Comparison of ENCODE assay signal across 8 mouse cellular contexts in genomic region chr16:22857431-22858113, GRCm38 (mm10). TPM values are rescaled to one million over a fixed set of nuclear protein-coding genes. Genes with fewer than 3 reads are reported as not detected.
DNase-seq lines count a peak whose midpoint lies in the region; ATAC-seq and TF ChIP-seq lines count a peak whose summit lies in the region.

Gene Tbccd1, minus strand, starts transcription at chr16:22857669.
Gene Dnajb11, plus strand, starts transcription at chr16:22857845.

- H3ac ChIP-seq in C2C12 (ENCODE audit: control insufficient read depth, insufficient read length, low read depth) = peak within 1 kb of the TSS; percentile 98
- H3ac ChIP-seq in myocyte (ENCODE audit: control insufficient read depth, insufficient read length) = peak within 1 kb of the TSS; percentile 57

- no peaks in the 10 kb centered on the region for H3K9me3 ChIP-seq in erythroblast, embryonic 14.5 days (ENCODE audit: control insufficient read depth, low read length)
- no peaks in the 10 kb centered on the region for H3K9me3 ChIP-seq in heart, embryonic 11.5 days (replicated peaks; ENCODE audit: control insufficient read depth, low read length)
- no peaks in the 10 kb centered on the region for H3K9me3 ChIP-seq in kidney, embryonic 16.5 days (ENCODE audit: low read length)

- H3K27me3 ChIP-seq in C2C12 (ENCODE audit: control insufficient read depth, insufficient read depth, insufficient read length) (no peaks in the 10 kb centered on the region), myocyte (ENCODE audit: control insufficient read depth, insufficient read depth, insufficient read length) (no peaks in the 10 kb centered on the region)
- no peaks in the 10 kb centered on the region for H3K27me3 ChIP-seq in erythroblast, embryonic 14.5 days (ENCODE audit: control insufficient read depth)
- no peaks in the 10 kb centered on the region for H3K27me3 ChIP-seq in heart, embryonic 11.5 days (ENCODE audit: control insufficient read depth, insufficient read depth, low read length)
- no peaks in the 10 kb centered on the region for H3K27me3 ChIP-seq in kidney, embryonic 16.5 days (ENCODE audit: insufficient read depth, low read length)
- no peaks in the 10 kb centered on the region for H3K27me3 ChIP-seq in liver, adult 2 months (ENCODE audit: control insufficient read depth, insufficient read depth, low read length)
- no peaks in the 10 kb centered on the region for H3K27me3 ChIP-seq in splenic B cell, adult 2 months (ENCODE audit: control insufficient read depth, insufficient read depth, low read length, poor library complexity, severe bottlenecking)

- peaks cover 63% of the 10 kb centered on the region for H3K4me1 ChIP-seq in erythroblast, embryonic 14.5 days (ENCODE audit: control insufficient read depth)
- peaks cover 7% of the 10 kb centered on the region for H3K4me1 ChIP-seq in heart, embryonic 11.5 days (ENCODE audit: control insufficient read depth, insufficient read depth, low read length)
- peaks cover 12% of the 10 kb centered on the region for H3K4me1 ChIP-seq in kidney, embryonic 16.5 days (ENCODE audit: insufficient read depth, low read length)
- H3K4me1 ChIP-seq in liver, adult 2 months (ENCODE audit: control insufficient read depth, insufficient read depth, low read length) = peaks cover 8% of the 10 kb centered on the region

- H3K36me3 ChIP-seq in C2C12 (ENCODE audit: control insufficient read depth, insufficient read depth) (no peaks in the 10 kb centered on the region), myocyte (ENCODE audit: control insufficient read depth, insufficient read depth) (peaks cover under 1% of the 10 kb centered on the region)
- H3K36me3 ChIP-seq in erythroblast, embryonic 14.5 days (ENCODE audit: control insufficient read depth) = peaks cover 62% of the 10 kb centered on the region
- peaks cover 3% of the 10 kb centered on the region; the same call in 1 of the 2 replicates for H3K36me3 ChIP-seq in heart, embryonic 11.5 days (ENCODE audit: control insufficient read depth, insufficient read depth, low read length)
- peaks cover 2% of the 10 kb centered on the region for H3K36me3 ChIP-seq in kidney, embryonic 16.5 days (ENCODE audit: insufficient read depth, low read length)
- peaks cover 13% of the 10 kb centered on the region for H3K36me3 ChIP-seq in liver, adult 2 months (ENCODE audit: control insufficient read depth, insufficient read depth, low read length)
- no peaks in the 10 kb centered on the region for H3K36me3 ChIP-seq in splenic B cell, adult 2 months (ENCODE audit: control insufficient read depth, insufficient read depth, low read length, poor library complexity, severe bottlenecking)

- H3K79me2 ChIP-seq in C2C12 (ENCODE audit: control insufficient read depth, insufficient read depth) (peaks cover 71% of the 10 kb centered on the region), myocyte (ENCODE audit: control insufficient read depth, insufficient read depth) (peaks cover 43% of the 10 kb centered on the region)
- peaks cover 24% of the 10 kb centered on the region for H3K79me2 ChIP-seq in liver, adult 2 months (ENCODE audit: control insufficient read depth, insufficient read depth, low read length)

- H3K4me3 ChIP-seq in C2C12 (ENCODE audit: insufficient read depth, poor library complexity, severe bottlenecking) = peak within 1 kb of the TSS; percentile 86
- peak within 1 kb of the TSS; percentile 90 for H3K4me3 ChIP-seq in erythroblast, embryonic 14.5 days (replicated peaks)
- peak within 1 kb of the TSS; percentile 99 for H3K4me3 ChIP-seq in heart, embryonic 11.5 days (ENCODE audit: low read depth, low read length)
- peak within 1 kb of the TSS; percentile 94 for H3K4me3 ChIP-seq in kidney, embryonic 16.5 days (ENCODE audit: low read length)
- peak within 1 kb of the TSS; percentile 88 for H3K4me3 ChIP-seq in liver, adult 2 months (ENCODE audit: insufficient read depth, low read depth, low read length)
- peak within 1 kb of the TSS; percentile 82 for H3K4me3 ChIP-seq in myocyte

- under 1% methylated on average over 62 of the region's 62 CpGs for WGBS in heart, embryonic 11.5 days (ENCODE audit: insufficient replicate concordance)
- under 1% methylated on average over 62 of the region's 62 CpGs for WGBS in kidney, embryonic 16.5 days
- WGBS in liver, adult 2 months = under 1% methylated on average over 62 of the region's 62 CpGs

- DNase-seq in brain, embryonic 14.5 days (ENCODE audit: low read depth) = peak; percentile 100
- peak; percentile 100 for DNase-seq in liver, adult 2 months (ENCODE audit: extremely low read depth, low read depth, low spot score)
- DNase-seq in splenic B cell, adult 2 months (ENCODE audit: low read depth, low spot score) = peak; percentile 98

- no peak for TF ChIP-seq CTCF in C2C12 (IDR thresholded peaks at IDR 0.05; ENCODE audit: control insufficient read depth, insufficient read depth, insufficient read length)
- no peak for TF ChIP-seq CTCF in brain, embryonic 14.5 days (IDR thresholded peaks at IDR 0.05; ENCODE audit: borderline replicate concordance, extremely low read depth, insufficient read depth, insufficient read length)
- no peak for TF ChIP-seq CTCF in liver, adult 2 months (IDR thresholded peaks at IDR 0.05; ENCODE audit: low read depth, low read length)

- H3K27ac ChIP-seq in heart, embryonic 11.5 days (ENCODE audit: low read depth, low read length) = peak within 1 kb of the TSS; percentile 82
- H3K27ac ChIP-seq in kidney, embryonic 16.5 days (ENCODE audit: low read length) = peak within 1 kb of the TSS; percentile 84
- peak within 1 kb of the TSS; percentile 89 for H3K27ac ChIP-seq in liver, adult 2 months (replicated peaks; ENCODE audit: insufficient read depth, low read depth, low read length)

- H3K79me3 ChIP-seq in C2C12 (ENCODE audit: low read depth) = peaks cover 26% of the 10 kb centered on the region

- H3K9ac ChIP-seq in heart, embryonic 11.5 days (ENCODE audit: low read depth, low read length) = peak within 1 kb of the TSS; percentile 96
- peak within 1 kb of the TSS; percentile 92 for H3K9ac ChIP-seq in kidney, embryonic 16.5 days (replicated peaks; ENCODE audit: low read length)
- H3K9ac ChIP-seq in liver, adult 2 months (ENCODE audit: low read depth, low read length) = peak within 1 kb of the TSS; percentile 89

- peak; percentile 56 for TF ChIP-seq POLR2A in brain, embryonic 14.5 days (IDR thresholded peaks at IDR 0.05; ENCODE audit: borderline replicate concordance, extremely low read depth, insufficient read depth, insufficient read length, poor library complexity, severe bottlenecking)
- peak; percentile 65 for TF ChIP-seq POLR2A in liver, adult 2 months (IDR thresholded peaks at IDR 0.05; ENCODE audit: extremely low read depth, insufficient read depth, low read length)
- peak; percentile 74 for TF ChIP-seq POLR2A in myocyte (IDR thresholded peaks at IDR 0.05; ENCODE audit: insufficient read length, low read depth)

- peak within 1 kb of the TSS; percentile 83 for H3K4me2 ChIP-seq in heart, embryonic 11.5 days
- H3K4me2 ChIP-seq in kidney, embryonic 16.5 days (replicated peaks; ENCODE audit: low read depth, low read length) = peak within 1 kb of the TSS; percentile 81
- peak within 1 kb of the TSS; percentile 84 for H3K4me2 ChIP-seq in myocyte (ENCODE audit: low read depth)

- ATAC-seq in heart, embryonic 11.5 days (replicated peaks; ENCODE audit: insufficient number of reproducible peaks, low FRiP score, low TSS enrichment) = peak; percentile 99
- ATAC-seq in kidney, embryonic 16.5 days (ENCODE audit: low FRiP score, low TSS enrichment) = peak; percentile 100

TF ChIP-seq in C2C12, 6 proteins besides CTCF, POLR2A, EP300 and RAD21:
- TF ChIP-seq USF1 (IDR thresholded peaks at IDR 0.05; ENCODE audit: low read depth) (peak; percentile 99), MAX (IDR thresholded peaks at IDR 0.05) (peak; percentile 93), MYOD1 (IDR thresholded peaks at IDR 0.05; ENCODE audit: control insufficient read depth, insufficient read length, low read depth) (no peak), MYOG (IDR thresholded peaks at IDR 0.05; ENCODE audit: control insufficient read depth, extremely low read depth, insufficient read length) (no peak)

TF ChIP-seq in myocyte, 11 proteins besides CTCF, POLR2A, EP300 and RAD21:
- TF ChIP-seq USF1 (IDR thresholded peaks at IDR 0.05; ENCODE audit: low read depth) (peak; percentile 99), POLR2AphosphoS2 (IDR thresholded peaks at IDR 0.05; ENCODE audit: insufficient read length, low read depth) (peak; percentile 75), TCF12 (IDR thresholded peaks at IDR 0.05; ENCODE audit: insufficient read depth, poor library complexity, severe bottlenecking) (no peak), SRF (IDR thresholded peaks at IDR 0.05; ENCODE audit: control insufficient read depth, insufficient read length, low read depth) (peak; percentile 47), E2F4 (IDR thresholded peaks at IDR 0.05; ENCODE audit: insufficient read depth) (peak; percentile 81)

RNA-seq across cellular contexts. Expression of gene Tbccd1, which starts in this region (rescaled TPM):
- 9.9 TPM for polyA plus RNA-seq in C2C12 (2012; fragmentation: generic; extraction: Trizol)
- 18.8 and 22.0 TPM in 2 replicates for polyA plus RNA-seq in brain, embryonic 14.5 days (2012; rRNA removed)
- polyA plus RNA-seq in erythroblast, embryonic 14.5 days (2012) = 1.2 TPM in 2 replicates
- polyA plus RNA-seq in heart, embryonic 11.5 days (2014; fragmentation: Nextera tagmentation; extraction: Ambion mirVana) = 16.7 and 19.2 TPM in 2 replicates
- polyA plus RNA-seq in kidney, embryonic 16.5 days (2015; fragmentation: Nextera tagmentation; extraction: Ambion mirVana) = 34.6 and 35.8 TPM in 2 replicates
- total RNA-seq in liver, adult 2 months (2014; rRNA removed) = 22.7 and 24.0 TPM in 2 replicates
- 16.9 and 19.9 TPM in 2 replicates for polyA plus RNA-seq in liver, adult 2 months (2012; rRNA removed)
- polyA plus RNA-seq in myocyte (2012; fragmentation: generic; extraction: Trizol) = 9.3 TPM

RNA-seq across cellular contexts. Expression of gene Dnajb11, which starts in this region (rescaled TPM):
- polyA plus RNA-seq in C2C12 (2012; fragmentation: generic; extraction: Trizol) = 70.2 TPM
- 33.3 and 41.4 TPM in 2 replicates for polyA plus RNA-seq in brain, embryonic 14.5 days (2012; rRNA removed)
- 3.2 and 5.1 TPM in 2 replicates for polyA plus RNA-seq in erythroblast, embryonic 14.5 days (2012)
- 130 and 148 TPM in 2 replicates for polyA plus RNA-seq in heart, embryonic 11.5 days (2014; fragmentation: Nextera tagmentation; extraction: Ambion mirVana)
- polyA plus RNA-seq in kidney, embryonic 16.5 days (2015; fragmentation: Nextera tagmentation; extraction: Ambion mirVana) = 112 and 123 TPM in 2 replicates
- 62.0 and 67.7 TPM in 2 replicates for total RNA-seq in liver, adult 2 months (2014; rRNA removed)
- 20.7 and 23.9 TPM in 2 replicates for polyA plus RNA-seq in liver, adult 2 months (2012; rRNA removed)
- polyA plus RNA-seq in myocyte (2012; fragmentation: generic; extraction: Trizol) = 77.1 TPM

Comparison
In these comparisons a context has a peak if more than half of its experiments do, and no peak if none do; other contexts are left out.
1. Peak in every context shown above with its lines: DNase-seq, ATAC-seq, H3K4me3 ChIP-seq and H3K27ac ChIP-seq.